Mouse (Mus musculus) stomach, postnatal 0 days (tissue): ENCODE results near the gene Hsd17b3. TPM values are rescaled to one million over a fixed set of nuclear protein-coding genes. Genes with fewer than 3 reads are reported as not detected.

ENCODE experiments used
- ATAC-seq: fragments of 200-750 bp; cut with Nextera tagmentation; 2 replicates; pipeline ENCODE4 v1.8.0; 2017; ENCODE audit not compliant: low FRiP score, low TSS enrichment
- DNase-seq: peaks from one replicate; pipeline ENCODE4 v3.0.0-alpha.2; 2016; ENCODE audit warnings: low spot score
- H3K27ac ChIP-seq: fragments of 300-500 bp; sonication (generic); replicated peaks from 2 replicates; pipeline ENCODE4 v1.5.1; 2014; ENCODE audit warnings: mild to moderate bottlenecking, control low read depth
- H3K27me3 ChIP-seq: fragments of 300-500 bp; sonication (generic); 2 replicates; pipeline ENCODE4 v1.6.1; 2014; ENCODE audit warnings: low read length; ENCODE audit not compliant: control insufficient read depth, insufficient read depth
- H3K36me3 ChIP-seq: fragments of 300-500 bp; sonication (generic); 2 replicates; pipeline ENCODE4 v1.6.1; 2014; ENCODE audit warnings: low read length, mixed read lengths; ENCODE audit not compliant: control insufficient read depth, insufficient read depth
- H3K4me1 ChIP-seq: fragments of 300-500 bp; sonication (generic); replicated peaks from 2 replicates; pipeline ENCODE4 v1.6.1; 2014; ENCODE audit warnings: antibody characterized with exemption; ENCODE audit not compliant: control insufficient read depth, insufficient read depth
- H3K4me2 ChIP-seq: fragments of 300-500 bp; sonication (generic); replicated peaks from 2 replicates; pipeline ENCODE4 v1.6.1; 2014; ENCODE audit warnings: low read depth, mild to moderate bottlenecking, control low read depth, moderate library complexity
- H3K4me3 ChIP-seq: fragments of 300-500 bp; sonication (generic); 2 replicates; pipeline ENCODE4 v1.5.1; 2014; ENCODE audit warnings: low read depth, low read length, control low read depth
- H3K9ac ChIP-seq: fragments of 300-500 bp; sonication (generic); 2 replicates; pipeline ENCODE4 v1.6.1; 2014; ENCODE audit warnings: mild to moderate bottlenecking, low read length, control low read depth, mixed read lengths
- H3K9me3 ChIP-seq: fragments of 300-500 bp; sonication (generic); 2 replicates; pipeline ENCODE4 v1.6.1; 2016; ENCODE audit warnings: low read length; ENCODE audit not compliant: control insufficient read depth
- CTCF ChIP-seq: IDR thresholded peaks from 2 replicates; pipeline ENCODE4 v1.5.1; 2016; ENCODE audit warnings: antibody characterized with exemption, low read depth, mild to moderate bottlenecking, moderate library complexity
- EP300 ChIP-seq: optimal IDR thresholded peaks from 2 replicates; pipeline ENCODE3; 2016; ENCODE audit warnings: antibody characterized with exemption
- WGBS: fragments of 180-500 bp; shearing (Covaris S2); extraction: QIAGEN DNeasy Blood & Tissue Kit; methylation state at CpG from one replicate; pipeline ENCODE4 v1.1.7; 2014; 5-methylcytosine and 5-hydroxymethylcytosine counted together
- polyA plus RNA-seq: library from polyadenylated mRNA; unstranded; fragments of >200 nt; fragmentation: Nextera tagmentation; extraction: Ambion mirVana; gene quantifications from 2 replicates; pipeline ENCODE4 v1.2.1, GENCODE M21; 2015

Gene Hsd17b3
- polyA plus RNA-seq: not detected in 2 replicates

DNA sequence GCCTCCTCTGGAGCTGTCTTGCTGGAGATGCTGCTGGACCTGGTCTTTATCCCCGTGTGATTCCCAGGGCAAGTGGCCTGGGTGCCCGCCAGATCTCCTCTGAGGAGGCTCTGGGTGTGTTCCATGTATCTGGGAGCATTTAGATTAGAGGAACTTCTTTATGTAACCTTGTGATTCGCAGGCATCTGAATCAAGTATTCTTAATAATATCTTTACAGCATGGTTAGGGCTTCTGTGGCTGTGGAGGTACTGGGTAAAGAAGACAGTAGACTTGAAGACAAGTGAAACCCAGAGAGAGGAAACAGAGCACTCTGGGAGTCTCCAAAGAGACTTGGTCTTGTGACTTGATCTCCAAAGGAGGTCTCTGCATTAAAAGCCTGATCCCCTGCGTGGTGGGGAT, at the start of gene Hsd17b3:
Gene Hsd17b3, minus strand, starts transcription at position 101 of the 400 bp plus-strand sequence.
- no peaks in the 10 kb centered on the region for H3K4me1 ChIP-seq
- no peak for ATAC-seq
- H3K4me2 ChIP-seq: no peak within 1 kb of the TSS
- H3K4me3 ChIP-seq: no peak within 1 kb of the TSS
- DNase-seq: no peak
- no peak within 1 kb of the TSS for H3K9ac ChIP-seq
- H3K9me3 ChIP-seq: no peaks in the 10 kb centered on the region
- 79% methylated on average over 4 of the region's 4 CpGs for WGBS
- TF ChIP-seq EP300 (no peak), CTCF (no peak)
- H3K27me3 ChIP-seq: no peaks in the 10 kb centered on the region
- H3K27ac ChIP-seq: no peak within 1 kb of the TSS
- no peaks in the 10 kb centered on the region for H3K36me3 ChIP-seq

GRCm38 (mm10) chr13:64129616-64130375, 40.8 kb upstream of the Hsd17b3 start:
- Histone ChIP-seq H3K4me3 (peak overlapping the region; percentile 65), H3K9ac (peak overlapping the region; percentile 69), H3K27me3 (no peaks in the 10 kb centered on the region), H3K27ac (peak overlapping the region; percentile 81), H3K4me2 (peak overlapping the region; percentile 81), H3K4me1 (no peaks in the 10 kb centered on the region), H3K9me3 (no peaks in the 10 kb centered on the region), H3K36me3 (no peaks in the 10 kb centered on the region; the same call in 1 of the 2 replicates)
- TF ChIP-seq EP300 (no peak), CTCF (peak; percentile 69)
- ATAC-seq: peak; percentile 77
- WGBS: 33% methylated on average over 15 of the region's 15 CpGs
- DNase-seq: peak; percentile 54

GRCm38 (mm10) chr13:64128858-64129615, 40.0 kb upstream of the Hsd17b3 start, which contains the start of gene Slc35d2:
Gene Slc35d2 (minus strand): TSS chr13:64129368.
- H3K4me1 ChIP-seq: no peaks in the 10 kb centered on the region
- H3K36me3 ChIP-seq: no peaks in the 10 kb centered on the region; the same call in 1 of the 2 replicates
- ATAC-seq (peak; percentile 93), DNase-seq (peak; percentile 79)
- H3K9me3 ChIP-seq: no peaks in the 10 kb centered on the region
- peak within 1 kb of the TSS; percentile 81 for H3K27ac ChIP-seq
- peak within 1 kb of the TSS; percentile 81 for H3K4me2 ChIP-seq
- peak within 1 kb of the TSS; percentile 69 for H3K9ac ChIP-seq
- peak within 1 kb of the TSS; percentile 65 for H3K4me3 ChIP-seq
- no peaks in the 10 kb centered on the region for H3K27me3 ChIP-seq
- TF ChIP-seq CTCF: no peak
- no peak for TF ChIP-seq EP300
- WGBS: 6% methylated on average over 44 of the region's 44 CpGs

GRCm38 (mm10) chr13:64126316-64126715, 37.3 kb upstream of the Hsd17b3 start:
- Histone ChIP-seq H3K4me1 (no peaks in the 10 kb centered on the region), H3K36me3 (no peaks in the 10 kb centered on the region; the same call in 1 of the 2 replicates), H3K9me3 (no peaks in the 10 kb centered on the region), H3K27me3 (no peaks in the 10 kb centered on the region), H3K4me2 (no peak overlapping the region), H3K27ac (no peak overlapping the region), H3K9ac (no peak overlapping the region), H3K4me3 (no peak overlapping the region)
- TF ChIP-seq CTCF: no peak
- no peak for TF ChIP-seq EP300
- DNase-seq: no peak
- ATAC-seq: no peak
- 56% methylated on average over 4 of the region's 4 CpGs for WGBS

- DNase-seq (no peak), ATAC-seq (no peak)
- 94% methylated on average over 6 of the region's 6 CpGs for whole genome bisulfite sequencing
- Histone ChIP-seq H3K4me2 (no peak overlapping the region), H3K36me3 (no peaks in the 10 kb centered on the region), H3K9me3 (no peaks in the 10 kb centered on the region), H3K27ac (no peak overlapping the region), H3K4me3 (no peak overlapping the region), H3K27me3 (no peaks in the 10 kb centered on the region), H3K9ac (no peak overlapping the region), H3K4me1 (no peaks in the 10 kb centered on the region)
- no peak for TF ChIP-seq CTCF
Observed at GRCm38 (mm10) chr13:64124886-64125285, 35.9 kb upstream of the Hsd17b3 start.
